Mouse (Mus musculus) embryo, embryonic 10.5 days (tissue): ENCODE measurements around the gene Gm11127.
"Not testable (repeated sequence)": the region's sequence is repeated elsewhere in the genome, so short reads cannot be mapped to it uniquely, and the experiment has no call there.

Experiments
- DNase-seq: peaks from one replicate; pipeline ENCODE4 v3.0.0-alpha.2; 2015; ENCODE audit warnings: low spot score

The Gm11127 gene

GRCm38 (mm10) chr17:36031583-36032331, 26.4 kb downstream of the Gm11127 start:
- peak; percentile 39 for DNase-seq

GRCm38 (mm10) chr17:36030703-36031582, 27.2 kb downstream of the Gm11127 start:
- DNase-seq: not testable (repeated sequence)

GRCm38 (mm10) chr17:36030046-36030702, 28.0 kb downstream of the Gm11127 start:
- not testable (repeated sequence) for DNase-seq

- no peak for DNase-seq
Measured at GRCm38 (mm10) chr17:36028879-36029619, 29.1 kb downstream of the Gm11127 start.

GRCm38 (mm10) chr17:36027663-36028062, 30.5 kb downstream of the Gm11127 start:
- no peak for DNase-seq

GRCm38 (mm10) chr17:36025901-36026300, 32.3 kb downstream of the Gm11127 start:
- DNase-seq: no peak

GRCm38 (mm10) chr17:36025197-36025596, 33.0 kb downstream of the Gm11127 start:
- no peak for DNase-seq

GRCm38 (mm10) chr17:36023710-36024654, 34.2 kb downstream of the Gm11127 start:
- no peak for DNase-seq

GRCm38 (mm10) chr17:36022922-36023321, 35.2 kb downstream of the Gm11127 start:
- no peak for DNase-seq

- DNase-seq: no peak
Measured at GRCm38 (mm10) chr17:36022098-36022497, 36.1 kb downstream of the Gm11127 start.

- no peak for DNase-seq
Measured at GRCm38 (mm10) chr17:36021309-36021708, 36.9 kb downstream of the Gm11127 start.

- peak; percentile 59 for DNase-seq
Measured at GRCm38 (mm10) chr17:36020191-36021073, 37.7 kb downstream of the Gm11127 start, which contains the start of gene H2-T24. Gene H2-T24 (minus strand): TSS chr17:36020560.

GRCm38 (mm10) chr17:36019519-36019918, 38.7 kb downstream of the Gm11127 start:
- no peak for DNase-seq

GRCm38 (mm10) chr17:36018979-36019378, 39.2 kb downstream of the Gm11127 start:
- DNase-seq: no peak

- no peak for DNase-seq
Measured at GRCm38 (mm10) chr17:36017046-36017445, 41.1 kb downstream of the Gm11127 start.

GRCm38 (mm10) chr17:36014977-36015376, 43.2 kb downstream of the Gm11127 start:
- DNase-seq: no peak
